Mouse (Mus musculus): ENCODE data around the gene Foxa2.

Gene Foxa2

GRCm38 (mm10) chr2:148046799-148047165 lies at the start of gene Foxa2:
Foxa2 (minus strand) TSS chr2:148046969.
- DNase-seq (ENCODE audit: extremely low read depth, insufficient read length, low spot score) = no peak

- DNase-seq (ENCODE audit: extremely low read depth, insufficient read length, low spot score) = no peak
Measured at GRCm38 (mm10) chr2:148092089-148092488, 45.3 kb upstream of the Foxa2 start.

GRCm38 (mm10) chr2:148091657-148092056 lies 44.9 kb upstream of the Foxa2 start:
- no peak for DNase-seq (ENCODE audit: extremely low read depth, insufficient read length, low spot score)

GRCm38 (mm10) chr2:148090071-148090470 lies 43.3 kb upstream of the Foxa2 start:
- DNase-seq (ENCODE audit: extremely low read depth, insufficient read length, low spot score) = no peak

- DNase-seq (ENCODE audit: extremely low read depth, insufficient read length, low spot score) = no peak
Measured at GRCm38 (mm10) chr2:148085529-148085928, 38.8 kb upstream of the Foxa2 start.

GRCm38 (mm10) chr2:148085126-148085525 lies 38.4 kb upstream of the Foxa2 start:
- no peak for DNase-seq (ENCODE audit: extremely low read depth, insufficient read length, low spot score)

- peak; percentile 24 for DNase-seq (ENCODE audit: extremely low read depth, insufficient read length, low spot score)
Measured at GRCm38 (mm10) chr2:148082283-148082682, 35.5 kb upstream of the Foxa2 start.

- no peak for DNase-seq (ENCODE audit: extremely low read depth, insufficient read length, low spot score)
Measured at GRCm38 (mm10) chr2:148060705-148061104, 13.9 kb upstream of the Foxa2 start.

GRCm38 (mm10) chr2:148053411-148053810 lies 6.6 kb upstream of the Foxa2 start:
- DNase-seq (ENCODE audit: extremely low read depth, insufficient read length, low spot score) = no peak

GRCm38 (mm10) chr2:148048484-148049129 lies 1.8 kb upstream of the Foxa2 start:
- DNase-seq (ENCODE audit: extremely low read depth, insufficient read length, low spot score) = peak; percentile 16

GRCm38 (mm10) chr2:148047611-148048010 lies 842 bp upstream of the Foxa2 start:
- no peak for DNase-seq (ENCODE audit: extremely low read depth, insufficient read length, low spot score)

- peak; percentile 14 for DNase-seq (ENCODE audit: extremely low read depth, insufficient read length, low spot score)
Measured at GRCm38 (mm10) chr2:148045937-148046798, 601 bp downstream of the Foxa2 start.

GRCm38 (mm10) chr2:148045543-148045936 lies 1.2 kb downstream of the Foxa2 start:
- DNase-seq (ENCODE audit: extremely low read depth, insufficient read length, low spot score) = no peak

GRCm38 (mm10) chr2:148044877-148045539 lies 1.8 kb downstream of the Foxa2 start:
- no peak for DNase-seq (ENCODE audit: extremely low read depth, insufficient read length, low spot score)

GRCm38 (mm10) chr2:148043976-148044876 lies 2.5 kb downstream of the Foxa2 start:
- no peak for DNase-seq (ENCODE audit: extremely low read depth, insufficient read length, low spot score)

- DNase-seq (ENCODE audit: extremely low read depth, insufficient read length, low spot score) = no peak
Measured at GRCm38 (mm10) chr2:148043271-148043975, 3.3 kb downstream of the Foxa2 start.

GRCm38 (mm10) chr2:148042126-148042640 lies 4.6 kb downstream of the Foxa2 start:
- DNase-seq (ENCODE audit: extremely low read depth, insufficient read length, low spot score) = no peak

GRCm38 (mm10) chr2:148041381-148041780 lies 5.4 kb downstream of the Foxa2 start:
- no peak for DNase-seq (ENCODE audit: extremely low read depth, insufficient read length, low spot score)

GRCm38 (mm10) chr2:148040236-148041121 lies 6.3 kb downstream of the Foxa2 start:
- DNase-seq (ENCODE audit: extremely low read depth, insufficient read length, low spot score) = no peak
